Mouse (Mus musculus) limb, embryonic 10.5 days (tissue): ENCODE measurements around the gene Foxd1. TPM values are rescaled to one million over a fixed set of nuclear protein-coding genes. Genes with fewer than 3 reads are reported as not detected.

Experiments
- DNase-seq: peaks from one replicate; pipeline ENCODE4 v3.0.0-alpha.2; 2017; ENCODE audit warnings: low spot score
- H3K27ac ChIP-seq: fragments of 300-500 bp; sonication (generic); 2 replicates; pipeline ENCODE4 v1.5.1; 2016; ENCODE audit warnings: mild to moderate bottlenecking
- H3K27me3 ChIP-seq: fragments of 300-500 bp; sonication (generic); 2 replicates; pipeline ENCODE4 v1.6.1; 2016; ENCODE audit warnings: low read depth, mild to moderate bottlenecking; ENCODE audit not compliant: poor library complexity, severe bottlenecking
- H3K36me3 ChIP-seq: fragments of 300-500 bp; sonication (generic); 2 replicates; pipeline ENCODE4 v1.6.1; 2016; ENCODE audit warnings: mild to moderate bottlenecking, moderate library complexity
- H3K4me1 ChIP-seq: fragments of 300-500 bp; sonication (generic); 2 replicates; pipeline ENCODE4 v1.6.1; 2016
- H3K4me3 ChIP-seq: fragments of 300-500 bp; sonication (generic); 2 replicates; pipeline ENCODE4 v1.5.1; 2016; ENCODE audit warnings: mild to moderate bottlenecking, moderate library complexity
- H3K9me3 ChIP-seq: fragments of 300-500 bp; sonication (generic); replicated peaks from 2 replicates; pipeline ENCODE4 v1.6.1; 2016; ENCODE audit warnings: mild to moderate bottlenecking
- WGBS: fragments of 180-500 bp; shearing (Covaris S2); methylation state at CpG from one replicate; pipeline ENCODE4 v1.1.7; 2016; 5-methylcytosine and 5-hydroxymethylcytosine counted together
- polyA plus RNA-seq: library from polyadenylated mRNA; unstranded; fragments of >200 nt; fragmentation: Nextera tagmentation; extraction: Ambion mirVana; gene quantifications from 2 replicates; pipeline ENCODE4 v1.2.1, GENCODE M21; 2016

The Foxd1 gene
- polyA plus RNA-seq, 1 experiment from 2014 or later, result 0.11 TPM

DNA sequence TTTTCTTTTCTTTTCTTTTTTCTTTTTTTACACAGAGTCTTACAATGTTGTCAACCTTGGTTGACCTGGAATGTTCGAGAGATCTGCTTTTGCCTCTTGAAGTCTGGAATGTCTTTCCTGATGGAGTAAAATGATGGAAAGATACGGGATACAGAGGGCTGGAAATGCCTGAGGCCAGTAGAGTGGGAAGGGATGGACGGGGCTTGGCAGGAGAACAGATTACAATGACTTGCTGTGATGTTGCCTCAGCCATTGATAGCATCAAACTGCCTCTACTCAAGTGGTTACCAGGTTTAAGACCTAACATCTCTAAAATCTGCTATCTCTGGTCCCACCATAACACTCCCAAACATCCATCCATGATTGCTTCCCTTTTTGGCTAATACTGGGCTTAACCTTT, 20.9 kb downstream of the Foxd1 start:
- Histone ChIP-seq H3K4me3 (no peak overlapping the region), H3K27me3 (peaks cover 35% of the 10 kb centered on the region)
- 59% methylated on average over 3 of the region's 3 CpGs for WGBS

GRCm38 (mm10) chr13:98377746-98378145, 23.7 kb downstream of the Foxd1 start:
- H3K27me3 ChIP-seq, result peaks cover 16% of the 10 kb centered on the region; the same call in 1 of the 2 replicates
- H3K36me3 ChIP-seq, result no peaks in the 10 kb centered on the region
- H3K9me3 ChIP-seq, result no peaks in the 10 kb centered on the region
- no peak overlapping the region for H3K4me3 ChIP-seq
- DNase-seq, result no peak
- WGBS, result 91% methylated on average over 3 of the region's 3 CpGs
- H3K4me1 ChIP-seq, result no peaks in the 10 kb centered on the region
- no peak overlapping the region for H3K27ac ChIP-seq

More for the DNA sequence above, 20.9 kb downstream of the Foxd1 start:
- H3K9me3 ChIP-seq, result no peaks in the 10 kb centered on the region
- no peak for DNase-seq
- H3K36me3 ChIP-seq, result no peaks in the 10 kb centered on the region
- H3K4me1 ChIP-seq, result no peaks in the 10 kb centered on the region
- no peak overlapping the region for H3K27ac ChIP-seq

DNA sequence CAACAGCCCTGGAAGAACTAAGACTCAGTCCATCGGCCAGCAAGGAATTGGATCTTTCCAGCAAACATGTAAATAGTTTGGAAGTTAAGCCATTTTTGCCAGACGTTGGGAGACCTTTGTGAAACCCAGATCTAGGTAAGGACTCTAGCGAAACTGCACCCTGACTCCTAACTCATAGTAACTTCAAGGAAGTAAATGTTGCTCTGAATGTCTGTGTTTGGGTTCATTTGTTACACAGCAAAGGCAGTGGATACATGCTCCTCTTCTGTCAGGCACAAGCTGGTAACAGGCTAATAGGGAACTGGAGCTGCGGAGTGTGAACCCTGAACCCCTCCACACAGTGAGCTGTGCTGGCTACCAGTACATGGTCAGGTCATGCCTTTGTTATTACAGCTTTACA, 28.7 kb downstream of the Foxd1 start:
- WGBS, result 88% methylated on average over 4 of the region's 4 CpGs
- Histone ChIP-seq H3K36me3 (no peaks in the 10 kb centered on the region), H3K27ac (no peak overlapping the region), H3K4me3 (no peak overlapping the region), H3K9me3 (no peaks in the 10 kb centered on the region), H3K27me3 (0 out of 2 replicates have a peak, but pooled peaks cover 10% of the 10 kb centered on the region), H3K4me1 (no peaks in the 10 kb centered on the region)
- no peak for DNase-seq

GRCm38 (mm10) chr13:98383911-98384498, 30.0 kb downstream of the Foxd1 start:
- 85% methylated on average over 16 of the region's 16 CpGs for WGBS
- Histone ChIP-seq H3K27ac (no peak overlapping the region), H3K4me1 (no peaks in the 10 kb centered on the region), H3K4me3 (no peak overlapping the region), H3K27me3 (peaks cover 22% of the 10 kb centered on the region), H3K36me3 (no peaks in the 10 kb centered on the region), H3K9me3 (no peaks in the 10 kb centered on the region)
- DNase-seq, result no peak

DNA sequence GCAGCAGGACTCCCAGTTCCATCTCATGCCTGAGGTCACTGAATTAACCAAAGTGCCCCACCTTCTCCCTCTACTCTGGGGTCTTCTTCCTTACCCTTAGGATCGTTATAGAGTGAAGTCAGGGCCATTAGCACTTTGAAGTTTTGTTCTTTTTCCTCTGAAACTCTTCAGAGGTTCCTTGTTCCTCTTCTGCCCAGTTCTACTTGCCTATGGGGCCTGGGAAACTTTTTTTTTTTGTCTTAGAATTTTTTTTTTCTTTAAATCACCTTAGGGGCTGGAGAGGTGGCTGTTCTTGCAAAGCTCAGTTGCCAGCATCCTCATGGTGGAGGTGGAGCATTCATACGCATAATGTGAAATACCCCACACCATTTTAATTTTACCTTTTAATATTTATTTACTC, 31.8 kb downstream of the Foxd1 start:
- Histone ChIP-seq H3K36me3 (no peaks in the 10 kb centered on the region), H3K27ac (no peak overlapping the region), H3K9me3 (no peaks in the 10 kb centered on the region), H3K4me3 (no peak overlapping the region), H3K27me3 (peaks cover 40% of the 10 kb centered on the region), H3K4me1 (peaks cover 10% of the 10 kb centered on the region)
- no peak for DNase-seq
- WGBS, result 84% methylated on average over 2 of the region's 2 CpGs

- peaks cover 73% of the 10 kb centered on the region for H3K27me3 ChIP-seq
- DNase-seq, result no peak
- peaks cover 39% of the 10 kb centered on the region for H3K4me1 ChIP-seq
- H3K36me3 ChIP-seq, result no peaks in the 10 kb centered on the region
- H3K27ac ChIP-seq, result no peak overlapping the region
- 64% methylated on average over 1 of the region's 1 CpGs for WGBS
- H3K9me3 ChIP-seq, result no peaks in the 10 kb centered on the region
- no peak overlapping the region for H3K4me3 ChIP-seq
These were observed 35.0 kb downstream of the Foxd1 start for GRCm38 (mm10) chr13:98389092-98389491.

GRCm38 (mm10) chr13:98390363-98390762, 36.3 kb downstream of the Foxd1 start:
- WGBS, result 11% methylated on average over 6 of the region's 6 CpGs
- peaks cover 79% of the 10 kb centered on the region for H3K27me3 ChIP-seq
- H3K36me3 ChIP-seq, result no peaks in the 10 kb centered on the region
- H3K4me1 ChIP-seq, result peaks cover 39% of the 10 kb centered on the region
- peak overlapping the region; percentile 57 for H3K4me3 ChIP-seq
- no peak overlapping the region for H3K27ac ChIP-seq
- DNase-seq, result no peak
- H3K9me3 ChIP-seq, result no peaks in the 10 kb centered on the region

- Histone ChIP-seq H3K27ac (peak overlapping the region; percentile 79), H3K36me3 (no peaks in the 10 kb centered on the region), H3K4me1 (peaks cover 39% of the 10 kb centered on the region), H3K9me3 (no peaks in the 10 kb centered on the region), H3K27me3 (peaks cover 81% of the 10 kb centered on the region), H3K4me3 (peak overlapping the region; percentile 57)
- peak; percentile 84 for DNase-seq
- WGBS, result under 1% methylated on average over 68 of the region's 68 CpGs
These were observed 37.0 kb downstream of the Foxd1 start for GRCm38 (mm10) chr13:98390771-98391634.

DNA sequence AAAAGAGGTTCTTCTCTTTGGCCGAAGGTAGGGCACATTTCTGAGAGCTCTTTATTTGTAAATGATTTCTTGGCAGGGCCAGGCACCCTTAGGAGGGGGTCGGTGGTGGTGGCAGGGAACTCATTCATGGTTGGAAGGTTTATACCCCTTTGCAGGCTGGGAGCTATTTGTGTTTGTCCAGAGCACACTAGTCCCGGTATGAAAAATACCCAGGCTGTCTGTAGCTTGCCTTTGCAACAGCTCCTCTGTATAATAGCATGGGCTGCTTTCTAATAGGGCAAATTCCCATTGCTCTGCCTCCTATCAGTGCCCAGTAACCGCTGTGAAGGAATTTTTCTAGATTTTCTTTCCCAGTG, 37.6 kb downstream of the Foxd1 start:
- 3% methylated on average over 4 of the region's 4 CpGs for WGBS
- Histone ChIP-seq H3K36me3 (no peaks in the 10 kb centered on the region), H3K27me3 (peaks cover 77% of the 10 kb centered on the region), H3K4me1 (peaks cover 39% of the 10 kb centered on the region), H3K27ac (peak overlapping the region; percentile 79; the same call in 1 of the 2 replicates), H3K9me3 (no peaks in the 10 kb centered on the region), H3K4me3 (peak overlapping the region; percentile 57)
- DNase-seq, result no peak

- 22% methylated on average over 6 of the region's 6 CpGs for WGBS
- no peak overlapping the region for H3K27ac ChIP-seq
- no peaks in the 10 kb centered on the region for H3K9me3 ChIP-seq
- peaks cover 39% of the 10 kb centered on the region for H3K4me1 ChIP-seq
- DNase-seq, result no peak
- no peaks in the 10 kb centered on the region for H3K36me3 ChIP-seq
- H3K4me3 ChIP-seq, result no peak overlapping the region
- H3K27me3 ChIP-seq, result peaks cover 75% of the 10 kb centered on the region
These were observed 38.0 kb downstream of the Foxd1 start for GRCm38 (mm10) chr13:98392031-98392430.

GRCm38 (mm10) chr13:98393356-98394070, 39.5 kb downstream of the Foxd1 start:
- no peak overlapping the region for H3K27ac ChIP-seq
- peaks cover 64% of the 10 kb centered on the region for H3K27me3 ChIP-seq
- 27% methylated on average over 10 of the region's 10 CpGs for WGBS
- H3K4me3 ChIP-seq, result no peak overlapping the region
- peaks cover 39% of the 10 kb centered on the region for H3K4me1 ChIP-seq
- no peaks in the 10 kb centered on the region for H3K36me3 ChIP-seq
- no peak for DNase-seq
- H3K9me3 ChIP-seq, result no peaks in the 10 kb centered on the region
